Mouse (Mus musculus) bone marrow, adult 2 months (tissue): ENCODE data around the gene Elf5. TPM values are rescaled to one million over a fixed set of nuclear protein-coding genes. Genes with fewer than 3 reads are reported as not detected.

Experiments
- H3K27ac ChIP-seq: fragments of 200-500 bp; 2 replicates; pipeline ENCODE4 v1.5.1; 2012; ENCODE audit warnings: low read depth, mild to moderate bottlenecking, control low read depth, inconsistent platforms, low read length; ENCODE audit not compliant: control insufficient read depth, poor library complexity, insufficient read depth
- H3K4me1 ChIP-seq: fragments of 200-500 bp; 2 replicates; pipeline ENCODE4 v1.6.1; 2011; ENCODE audit warnings: low read length; ENCODE audit not compliant: control insufficient read depth, insufficient read depth
- H3K4me3 ChIP-seq: fragments of 200-500 bp; replicated peaks from 2 replicates; pipeline ENCODE3; 2011; ENCODE audit warnings: mild to moderate bottlenecking, low read depth, low read length, control low read depth; ENCODE audit not compliant: control insufficient read depth
- CTCF ChIP-seq: fragments of 200-500 bp; IDR thresholded peaks from 2 replicates; pipeline ENCODE4 v1.5.1; 2011; ENCODE audit warnings: low read length, control low read depth; ENCODE audit not compliant: control insufficient read depth, insufficient read depth
- POLR2A ChIP-seq: fragments of 200-500 bp; IDR thresholded peaks from 2 replicates; pipeline ENCODE4 v1.6.1; 2011; ENCODE audit warnings: low read depth, mild to moderate bottlenecking, control low read depth, low read length, borderline replicate concordance; ENCODE audit not compliant: control insufficient read depth
- WGBS: fragments of 180-500 bp; shearing (Covaris S2); methylation state at CpG from one replicate; pipeline ENCODE4 v1.1.7; 2018; 5-methylcytosine and 5-hydroxymethylcytosine counted together
- polyA plus RNA-seq: library from polyadenylated mRNA; stranded (reverse); fragments of >200 nt; gene quantifications from 2 replicates; pipeline ENCODE4 v1.2.4, GENCODE M21; 2011; ENCODE audit warnings: low replicate concordance; ENCODE audit not compliant: missing spikeins, insufficient read depth, insufficient read length

Elf5 gene
- polyA plus RNA-seq, 1 experiment = not detected

DNA sequence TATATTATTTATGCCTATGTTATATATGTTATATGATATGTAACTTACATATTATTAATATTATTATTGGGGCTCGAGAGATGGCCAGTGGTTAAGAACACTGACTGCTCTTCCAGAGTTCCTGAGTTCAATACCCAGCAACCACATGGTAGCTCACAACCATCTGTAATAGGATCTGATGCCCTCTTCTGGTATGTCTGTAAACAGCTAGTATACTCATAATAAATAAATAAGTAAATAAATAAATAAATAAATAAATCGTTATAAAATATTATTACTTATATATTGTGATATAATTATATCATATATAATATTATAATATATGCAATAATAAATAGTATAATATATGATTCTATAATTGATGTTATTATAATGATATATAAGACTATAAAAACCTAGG is 64.7 kb downstream of the Elf5 start:
- Histone ChIP-seq H3K27ac (no peak overlapping the region), H3K4me3 (no peak overlapping the region), H3K4me1 (peaks cover 2% of the 10 kb centered on the region)
- TF ChIP-seq POLR2A = no peak
- TF ChIP-seq CTCF = no peak
- 87% methylated on average over 2 of the region's 2 CpGs for WGBS

GRCm38 (mm10) chr2:103476657-103477056 is 65.2 kb downstream of the Elf5 start:
- 41% methylated on average over 11 of the region's 11 CpGs for WGBS
- no peak overlapping the region for H3K27ac ChIP-seq
- H3K4me1 ChIP-seq = peaks cover 2% of the 10 kb centered on the region
- no peak overlapping the region for H3K4me3 ChIP-seq
- TF ChIP-seq POLR2A (no peak), CTCF (no peak)

DNA sequence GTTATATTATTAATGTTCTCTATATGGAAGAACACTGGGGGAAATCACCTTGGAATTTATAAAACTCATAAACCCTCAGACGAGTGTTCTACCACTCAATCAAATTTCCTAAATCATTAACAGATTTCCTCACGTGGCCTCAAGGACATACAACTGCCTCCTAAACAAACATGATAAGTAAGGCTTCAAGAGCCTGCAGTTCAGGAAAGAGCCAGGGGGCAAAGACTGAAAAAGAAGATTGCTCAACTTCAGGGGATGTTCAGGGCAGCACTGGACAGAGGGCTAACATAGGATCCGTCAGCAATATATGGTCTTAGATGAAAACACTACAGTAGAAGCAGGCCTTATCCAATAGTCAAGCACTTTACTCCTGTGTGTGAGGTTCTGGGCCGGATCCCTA is 66.0 kb downstream of the Elf5 start:
- WGBS = 68% methylated on average over 4 of the region's 4 CpGs
- Histone ChIP-seq H3K4me3 (no peak overlapping the region), H3K4me1 (peaks cover 2% of the 10 kb centered on the region), H3K27ac (no peak overlapping the region)
- TF ChIP-seq POLR2A (no peak), CTCF (no peak)

DNA sequence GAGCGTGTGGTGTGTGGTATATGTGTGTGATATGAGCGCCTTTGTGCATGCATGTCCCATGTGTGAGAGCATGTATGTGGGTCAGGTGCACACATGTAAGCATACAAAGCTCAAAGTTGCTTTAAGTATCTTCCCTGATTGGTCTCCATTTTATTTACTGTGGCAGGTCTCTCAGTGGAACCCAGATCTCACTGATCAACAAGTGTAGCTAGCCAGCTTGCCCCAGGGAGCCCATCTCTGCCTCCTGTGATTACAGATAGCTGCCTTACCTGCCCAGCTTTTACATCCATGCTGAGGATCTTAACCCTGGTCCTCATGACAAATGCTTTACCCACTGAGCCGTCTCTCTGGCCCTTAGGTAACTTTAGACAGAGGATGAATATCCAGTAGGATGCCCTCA is 66.8 kb downstream of the Elf5 start:
- H3K4me1 ChIP-seq = peaks cover 2% of the 10 kb centered on the region
- no peak for TF ChIP-seq POLR2A
- TF ChIP-seq CTCF = no peak
- H3K4me3 ChIP-seq = no peak overlapping the region
- 98% methylated on average over 3 of the region's 3 CpGs for WGBS
- no peak overlapping the region for H3K27ac ChIP-seq

DNA sequence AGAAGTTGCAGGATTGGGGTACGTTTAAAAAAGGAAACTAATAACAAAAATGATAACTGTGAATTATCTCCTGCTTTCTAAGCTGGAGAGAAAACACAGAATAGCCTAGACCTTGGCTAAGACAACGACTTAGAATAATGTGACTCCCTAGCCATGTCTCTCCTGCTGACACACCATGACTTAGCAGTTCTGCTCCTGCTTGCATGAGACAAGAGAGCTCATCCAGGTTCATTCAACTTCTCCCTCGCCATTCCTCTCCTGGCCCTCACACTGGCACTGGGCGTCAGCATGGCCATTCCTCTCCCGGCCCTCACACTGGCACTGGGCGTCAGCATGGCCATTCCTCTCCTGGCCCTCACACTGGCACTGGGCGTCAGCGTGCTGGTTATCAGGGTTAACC is 68.8 kb downstream of the Elf5 start:
- Histone ChIP-seq H3K27ac (peak overlapping the region; percentile 74), H3K4me1 (peaks cover 2% of the 10 kb centered on the region), H3K4me3 (no peak overlapping the region)
- no peak for TF ChIP-seq POLR2A
- no peak for TF ChIP-seq CTCF
- 43% methylated on average over 8 of the region's 8 CpGs for WGBS

GRCm38 (mm10) chr2:103480871-103481270 is 69.4 kb downstream of the Elf5 start:
- Histone ChIP-seq H3K27ac (no peak overlapping the region), H3K4me3 (no peak overlapping the region), H3K4me1 (peaks cover 2% of the 10 kb centered on the region)
- TF ChIP-seq POLR2A = no peak
- 82% methylated on average over 4 of the region's 4 CpGs for WGBS

DNA sequence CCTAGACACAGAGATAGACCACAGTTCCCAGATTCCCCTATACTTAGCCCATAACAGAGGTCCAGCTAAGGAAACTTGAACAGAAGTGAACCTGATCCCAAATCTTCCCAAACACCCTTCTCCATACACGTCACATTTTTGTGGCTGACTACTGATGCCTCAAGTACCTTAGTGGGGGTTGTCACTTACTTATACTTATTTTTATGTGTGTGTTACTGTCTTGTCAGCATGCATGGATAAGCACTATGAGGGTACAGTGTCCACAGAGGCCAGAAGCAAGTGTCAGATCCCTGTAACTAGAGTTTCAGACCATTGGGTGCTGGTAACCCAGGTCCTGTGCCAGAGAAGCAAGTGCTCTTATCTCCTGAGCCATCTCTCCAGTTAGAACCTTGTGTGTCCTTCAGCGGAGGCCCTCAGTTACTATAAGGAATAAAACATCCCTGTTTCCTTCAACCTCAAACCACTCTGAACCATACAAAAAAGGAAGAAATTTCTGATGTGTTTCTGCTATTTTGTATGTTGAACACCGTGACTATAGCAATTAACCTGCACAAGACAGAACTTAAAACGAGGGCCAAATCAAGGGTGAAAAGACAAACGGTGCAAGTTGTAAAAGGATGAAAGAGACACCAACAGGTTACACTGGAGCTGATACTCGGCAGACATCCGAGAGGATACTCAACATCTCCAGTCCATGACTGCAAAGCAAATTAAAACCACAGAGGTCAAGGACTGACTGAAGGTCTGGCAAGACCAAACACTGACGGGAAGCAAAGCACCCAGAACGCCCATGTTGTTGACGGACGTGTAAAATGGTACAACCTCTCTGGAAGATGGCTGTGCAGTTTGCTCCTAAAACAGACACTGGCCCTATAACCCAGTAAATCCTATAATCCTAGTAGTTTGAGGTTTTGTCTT is 70.1 kb downstream of the Elf5 start:
- no peak overlapping the region for H3K27ac ChIP-seq
- peaks cover 2% of the 10 kb centered on the region for H3K4me1 ChIP-seq
- WGBS = 80% methylated on average over 11 of the region's 11 CpGs
- H3K4me3 ChIP-seq = no peak overlapping the region
- TF ChIP-seq CTCF (no peak), POLR2A (no peak)

GRCm38 (mm10) chr2:103483289-103483985 is 71.9 kb downstream of the Elf5 start:
- Histone ChIP-seq H3K4me1 (peaks cover 2% of the 10 kb centered on the region), H3K4me3 (peak overlapping the region; percentile 31), H3K27ac (no peak overlapping the region)
- WGBS = 21% methylated on average over 7 of the region's 7 CpGs
- TF ChIP-seq CTCF = no peak
- TF ChIP-seq POLR2A = no peak
